Mouse (Mus musculus) left cerebral cortex, adult 8-10 months (tissue): ENCODE measurements around the gene Lpar5. TPM values are rescaled to one million over a fixed set of nuclear protein-coding genes. Genes with fewer than 3 reads are reported as not detected.
"Not testable (repeated sequence)": the region's sequence is repeated elsewhere in the genome, so short reads cannot be mapped to it uniquely, and the experiment has no call there.

ENCODE experiments used
- DNase-seq, 2 experiments: peaks; one replicate each; pipeline ENCODE4 v3.0.0; 2022; ENCODE audit warnings: low spot score in 2 of 2
- total RNA-seq, 4 experiments: library from RNA; stranded (reverse); gene quantifications; 2 replicates each; pipeline ENCODE4 v1.2.4; 2022

Lpar5 gene
- total RNA-seq, result 1 to 10 TPM in 2 of 4 experiments, under 1 TPM in 2; 0.44 to 1.9 (median 0.82) TPM

DNA sequence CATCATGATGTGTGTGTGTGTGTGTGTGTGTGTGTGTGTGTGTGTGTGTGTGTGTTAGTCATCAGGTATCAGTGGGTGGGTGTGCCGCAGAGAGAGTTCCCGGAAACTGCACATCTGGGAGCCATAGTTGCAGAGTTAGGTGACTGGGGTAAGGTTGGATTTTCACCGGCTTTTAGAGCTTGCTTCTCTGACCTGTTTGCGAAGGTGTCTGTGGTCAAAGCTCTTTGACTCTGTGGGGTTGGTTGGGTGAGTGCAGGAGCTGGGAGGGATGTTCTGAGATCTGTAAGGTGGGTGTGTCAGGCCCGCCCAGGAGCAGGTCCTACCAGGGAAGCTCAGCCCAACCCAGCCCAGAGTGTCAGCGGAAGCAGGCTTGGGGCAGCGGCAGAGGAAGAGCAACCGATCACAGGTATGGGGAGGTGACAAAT is at the start of gene Lpar5:
TSS of gene Lpar5 (plus strand) at position 350 of the 425 bp plus-strand sequence.
- DNase-seq, result no peak

DNA sequence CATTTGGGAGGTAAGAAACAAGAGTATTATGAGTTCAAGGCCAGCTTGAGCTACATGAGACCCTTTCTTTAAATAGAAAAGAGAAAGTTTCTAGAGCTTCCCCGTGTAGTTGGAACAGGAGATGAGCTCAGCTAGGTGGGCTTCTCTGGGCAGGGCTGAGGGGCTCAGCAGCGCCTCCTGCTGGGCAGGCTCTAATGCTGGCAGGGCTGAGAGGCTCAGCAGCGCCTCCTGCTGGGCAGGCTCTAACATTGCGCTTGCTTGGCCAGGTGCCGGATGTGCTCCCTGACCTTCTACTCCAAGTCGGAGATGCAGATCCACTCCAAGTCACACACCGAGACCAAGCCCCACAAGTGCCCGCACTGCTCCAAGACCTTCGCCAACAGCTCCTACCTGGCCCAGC is 37.2 kb upstream of the Lpar5 start:
- not testable (repeated sequence) for DNase-seq

DNA sequence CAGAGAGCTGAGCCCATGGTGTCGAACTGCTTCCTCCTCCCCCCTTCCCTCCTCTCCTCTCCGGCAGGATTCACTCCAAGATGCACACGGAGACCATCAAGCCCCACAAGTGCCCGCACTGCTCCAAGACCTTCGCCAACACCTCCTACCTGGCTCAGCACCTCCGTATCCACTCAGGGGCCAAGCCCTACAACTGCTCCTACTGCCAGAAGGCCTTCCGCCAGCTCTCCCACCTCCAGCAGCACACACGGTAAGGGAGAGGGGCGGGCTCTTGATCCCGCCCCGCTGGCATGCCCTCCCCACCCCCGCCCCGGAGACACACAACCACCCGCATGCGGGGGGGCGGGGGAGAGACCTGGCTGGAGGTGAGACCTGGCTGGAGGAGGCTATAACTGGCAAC is 36.1 kb upstream of the Lpar5 start:
- no peak for DNase-seq

DNA sequence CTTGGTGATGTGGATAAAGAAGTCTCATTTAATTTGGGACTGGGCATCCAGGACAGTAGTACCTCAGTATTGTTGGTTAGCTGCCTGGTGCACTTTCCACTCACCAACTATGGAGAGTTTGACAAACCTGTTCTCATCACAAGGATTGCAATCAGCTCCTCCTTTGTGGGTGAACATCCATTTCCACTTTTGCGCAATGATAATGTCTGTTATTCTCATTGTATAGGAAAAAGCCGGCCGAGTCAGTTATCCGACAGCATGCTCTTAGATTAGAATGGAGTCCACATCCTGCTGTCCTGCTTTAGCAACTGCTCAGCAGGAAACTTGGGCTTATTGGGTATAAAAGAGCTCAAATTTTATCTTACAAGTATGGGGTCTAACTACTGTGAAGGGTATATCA is 29.1 kb upstream of the Lpar5 start:
- no peak for DNase-seq

DNA sequence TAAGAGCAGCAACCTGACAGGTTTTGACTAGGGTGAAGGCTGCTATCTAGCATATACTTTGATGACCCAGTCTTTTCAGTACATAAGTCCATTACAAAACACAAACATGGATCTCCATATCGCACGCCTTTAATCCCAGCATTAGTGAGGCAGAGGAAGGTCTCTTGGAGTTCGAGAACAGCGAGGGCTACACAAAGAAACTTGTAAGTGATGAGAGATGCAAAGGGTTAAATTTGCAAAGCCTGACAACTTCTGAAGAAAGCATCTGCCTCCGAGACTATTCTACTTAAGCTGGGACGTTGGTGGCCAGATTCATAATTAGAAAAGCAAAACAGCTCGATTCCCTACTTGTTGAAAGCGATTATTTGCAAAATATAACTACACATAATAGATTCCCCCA is 28.6 kb upstream of the Lpar5 start:
- DNase-seq, result no peak

DNA sequence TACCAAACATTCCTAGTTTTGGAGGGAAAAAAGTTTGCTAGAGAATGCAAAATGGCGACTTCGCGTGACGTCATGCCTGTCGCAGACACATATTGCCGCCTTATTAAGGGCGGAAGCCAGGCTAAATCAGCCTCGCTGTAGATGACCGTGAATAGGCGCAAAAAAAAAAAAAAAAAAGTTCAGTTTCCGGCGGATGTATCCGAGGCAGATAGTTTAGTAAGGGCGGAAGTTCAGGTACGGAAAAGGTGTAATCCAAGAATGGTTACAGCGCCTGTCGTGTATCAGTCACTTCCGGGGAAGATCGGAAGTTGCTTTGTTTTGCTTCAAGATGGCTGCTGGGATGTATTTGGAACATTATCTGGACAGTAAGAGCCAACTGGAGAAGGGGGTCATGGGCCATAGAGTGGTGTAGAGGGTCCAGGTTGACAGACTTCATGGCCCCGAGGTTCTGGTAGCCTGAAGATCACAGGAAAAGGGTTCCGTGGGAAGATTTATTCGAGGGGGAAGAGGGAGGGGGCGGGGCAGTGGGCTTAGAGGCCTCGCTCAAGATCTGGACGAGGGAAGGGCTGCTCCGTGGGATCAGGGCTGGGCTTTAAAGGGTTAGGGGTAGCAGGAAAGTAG is 28.1 kb upstream of the Lpar5 start, which contains the start of gene Ing4:
TSS of gene Ing4 (plus strand) at position 228 of the 621 bp plus-strand sequence.
- DNase-seq, result peak; percentile 65 to 92

DNA sequence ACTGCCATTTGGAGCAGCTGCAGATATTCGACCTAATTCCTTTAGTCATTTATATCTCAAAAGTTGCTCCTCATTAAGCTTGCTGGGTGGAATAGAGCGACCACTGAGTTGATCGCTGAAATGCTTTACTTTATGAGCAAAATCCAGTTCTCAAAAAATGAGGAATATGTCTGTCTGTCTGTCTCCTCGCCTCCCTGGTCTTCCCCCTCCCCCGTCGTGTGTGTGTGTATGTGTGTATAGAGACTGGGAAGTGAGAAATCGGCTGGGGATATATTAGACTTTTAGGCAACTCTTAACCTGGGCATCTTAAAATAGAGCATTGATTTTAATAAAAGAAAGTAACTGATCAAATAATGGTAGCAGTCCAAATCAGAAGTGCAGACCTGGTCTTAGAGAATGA is 27.5 kb upstream of the Lpar5 start:
- no peak for DNase-seq

DNA sequence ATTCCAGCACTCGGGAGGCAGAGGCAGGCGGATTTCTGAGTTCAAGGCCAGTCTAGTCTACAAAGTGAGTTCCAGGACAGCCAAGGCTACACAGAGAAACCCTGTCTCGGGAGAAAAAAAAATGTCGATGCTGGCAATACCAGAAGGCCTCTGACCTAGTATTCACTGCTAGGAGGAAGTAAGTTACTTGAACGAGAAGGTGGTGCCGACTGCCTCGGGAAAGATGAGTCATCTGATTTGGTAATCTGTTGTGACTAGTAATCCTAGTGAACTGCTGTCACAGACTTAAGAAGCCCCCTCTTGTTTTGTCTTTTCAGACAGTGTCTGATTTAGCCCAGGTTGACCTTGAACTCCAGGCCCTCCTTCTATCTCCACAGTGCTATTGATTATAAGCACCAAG is 26.7 kb upstream of the Lpar5 start:
- DNase-seq, result no peak

DNA sequence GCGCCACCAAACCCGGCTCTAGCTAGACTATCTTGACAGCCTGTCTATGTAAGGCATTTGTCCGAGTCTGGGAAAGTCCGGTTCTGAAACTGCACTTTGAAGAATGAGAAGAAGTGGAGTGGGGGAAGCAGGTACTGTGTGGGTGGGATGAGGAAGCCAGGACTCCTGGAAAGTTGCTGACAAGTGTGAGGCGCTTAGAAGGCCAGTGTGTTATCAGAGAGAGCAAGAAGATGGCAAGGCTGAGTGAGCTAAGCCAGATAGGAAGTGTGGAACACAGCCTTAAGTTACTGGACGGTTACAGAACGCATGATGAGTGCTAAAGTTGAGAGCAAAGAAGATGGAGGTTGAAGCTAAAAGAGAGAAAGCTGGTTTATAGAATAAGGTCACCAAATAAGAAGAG is 25.6 kb upstream of the Lpar5 start:
- DNase-seq, result no peak

DNA sequence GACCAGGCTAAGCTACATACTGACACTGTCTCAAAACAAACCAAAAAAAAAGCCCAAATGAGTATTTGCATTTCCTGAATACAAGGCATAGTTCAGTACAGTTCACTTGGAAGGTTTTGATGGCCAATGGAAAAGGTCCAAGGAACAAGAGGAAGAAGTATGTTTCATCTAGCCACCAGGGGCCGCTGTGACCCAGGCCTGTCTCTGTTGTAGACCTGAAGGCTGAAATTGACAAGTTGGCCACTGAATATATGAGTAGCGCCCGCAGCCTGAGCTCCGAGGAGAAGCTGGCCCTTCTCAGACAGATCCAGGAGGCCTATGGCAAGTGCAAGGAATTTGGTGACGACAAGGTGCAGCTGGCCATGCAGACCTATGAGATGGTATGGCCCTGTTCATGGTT is 21.0 kb upstream of the Lpar5 start:
- peak; percentile 45 to 46 for DNase-seq

DNA sequence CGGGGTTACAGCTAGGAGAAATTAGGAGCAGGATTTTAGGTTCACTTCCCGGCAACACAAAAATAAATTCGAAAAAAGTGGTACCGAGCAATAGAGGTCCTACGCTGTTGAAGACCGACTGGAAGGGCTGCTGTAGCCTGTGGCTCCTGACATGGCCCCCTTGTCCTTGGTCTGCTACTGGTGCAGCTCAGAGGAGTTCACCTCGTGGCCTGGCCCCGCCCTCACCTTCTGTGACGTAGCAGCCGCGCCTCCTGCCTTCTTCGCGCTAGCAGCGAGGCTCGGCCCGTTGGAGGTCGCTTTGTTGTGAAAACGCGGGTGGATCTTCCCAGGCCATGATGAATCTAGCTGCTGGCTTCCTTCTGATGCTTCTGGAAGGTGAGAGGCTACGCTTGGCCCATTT is 18.0 kb upstream of the Lpar5 start, which contains the start of gene Acrbp:
TSS of gene Acrbp (plus strand) at position 12 of the 400 bp plus-strand sequence.
- no peak for DNase-seq

DNA sequence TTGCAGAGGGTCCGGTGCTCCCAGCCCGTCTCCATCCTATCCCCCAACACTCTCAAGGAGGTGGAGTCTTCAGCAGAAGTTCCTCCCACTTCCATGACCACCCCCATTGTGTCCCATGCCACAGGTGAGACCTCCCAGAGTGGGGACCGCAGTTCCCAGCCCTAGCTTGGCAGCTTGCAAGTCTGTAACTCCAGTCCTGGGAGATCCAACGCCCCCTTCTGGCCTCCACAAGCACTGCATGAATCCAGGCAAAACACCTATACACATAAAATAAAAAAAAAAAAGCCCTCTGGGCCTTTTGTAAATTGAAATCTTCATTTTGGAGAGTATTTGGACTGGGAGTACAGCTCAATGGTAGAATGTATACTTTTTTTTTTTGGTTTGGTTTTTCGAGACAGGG is 16.5 kb upstream of the Lpar5 start:
- no peak for DNase-seq

DNA sequence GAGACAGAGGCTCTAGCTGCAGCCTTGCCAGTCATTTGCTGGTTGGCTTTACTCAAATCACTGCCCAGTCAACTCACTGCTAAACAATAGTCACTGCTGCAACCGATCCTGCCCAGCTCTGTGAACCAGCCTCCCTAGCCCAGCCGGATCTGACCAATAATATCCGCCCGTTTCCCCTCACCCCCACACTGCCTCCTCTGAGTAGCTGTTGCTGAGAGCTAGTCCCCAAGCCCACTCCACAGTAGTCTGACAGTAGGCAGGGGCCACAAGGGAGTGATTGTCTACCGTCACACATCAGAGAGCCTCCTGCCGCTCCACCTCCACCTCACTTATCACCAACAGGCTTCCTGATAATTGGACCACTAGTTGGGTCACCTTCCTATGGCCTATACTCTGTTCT is 6.2 kb upstream of the Lpar5 start:
- no peak for DNase-seq

DNA sequence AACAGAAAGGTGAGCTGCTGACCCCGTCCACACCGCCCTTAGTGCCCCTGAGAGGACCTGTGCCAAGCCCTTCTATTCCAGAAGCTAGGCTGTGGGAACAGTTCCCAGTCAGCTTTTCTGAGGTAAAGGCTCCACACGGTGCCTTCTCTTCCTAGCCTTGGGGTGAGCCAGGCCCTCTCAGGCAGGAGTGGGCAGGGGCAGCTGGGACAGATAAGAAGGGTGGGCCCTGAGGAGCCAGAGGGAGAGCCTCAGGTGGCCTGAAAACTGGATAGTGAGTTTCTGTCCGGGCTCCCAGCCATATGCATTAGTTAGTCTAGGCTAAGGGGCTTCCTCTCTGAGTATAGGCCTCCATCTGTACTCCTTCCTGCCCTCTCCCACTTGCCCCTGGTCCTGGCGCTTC is 5.2 kb upstream of the Lpar5 start:
- DNase-seq, result no peak

DNA sequence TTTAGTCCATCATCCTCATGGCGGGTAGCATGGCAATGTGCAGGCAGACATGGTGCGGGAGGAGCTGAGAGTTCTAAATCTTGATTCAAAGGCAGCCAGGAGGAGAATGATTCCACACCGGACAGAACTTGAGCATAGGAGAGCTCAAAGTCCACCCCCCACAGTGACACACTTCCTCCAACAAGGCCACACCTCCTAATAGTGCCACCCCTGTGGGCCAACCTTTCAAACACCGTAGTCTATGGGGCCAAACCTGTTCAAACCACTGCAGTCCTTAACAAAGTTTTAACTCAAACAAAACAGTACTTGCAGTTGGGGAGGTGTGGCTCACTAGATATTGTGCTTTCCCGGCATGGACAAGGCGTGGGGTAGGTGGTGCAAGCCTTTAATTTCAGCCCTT is 3.8 kb upstream of the Lpar5 start:
- no peak for DNase-seq

DNA sequence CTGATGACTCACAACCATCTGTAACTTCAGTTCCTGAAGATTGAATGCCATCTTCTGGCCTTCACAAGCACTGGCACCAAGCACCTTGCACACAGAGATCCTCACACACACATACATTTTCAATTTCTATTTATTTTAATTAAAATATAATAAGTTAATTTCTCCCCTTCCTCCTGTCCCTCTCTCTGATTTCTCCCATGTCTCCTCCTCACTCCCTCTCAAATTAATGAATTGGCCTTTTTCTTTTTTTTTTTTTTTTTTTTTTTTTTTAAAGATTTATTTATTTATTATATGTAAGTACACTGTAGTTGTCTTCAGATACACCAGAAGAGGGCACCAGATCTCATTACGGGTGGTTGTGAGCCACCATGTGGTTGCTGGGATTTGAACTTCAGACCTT is 2.5 kb upstream of the Lpar5 start:
- not testable (repeated sequence) for DNase-seq

DNA sequence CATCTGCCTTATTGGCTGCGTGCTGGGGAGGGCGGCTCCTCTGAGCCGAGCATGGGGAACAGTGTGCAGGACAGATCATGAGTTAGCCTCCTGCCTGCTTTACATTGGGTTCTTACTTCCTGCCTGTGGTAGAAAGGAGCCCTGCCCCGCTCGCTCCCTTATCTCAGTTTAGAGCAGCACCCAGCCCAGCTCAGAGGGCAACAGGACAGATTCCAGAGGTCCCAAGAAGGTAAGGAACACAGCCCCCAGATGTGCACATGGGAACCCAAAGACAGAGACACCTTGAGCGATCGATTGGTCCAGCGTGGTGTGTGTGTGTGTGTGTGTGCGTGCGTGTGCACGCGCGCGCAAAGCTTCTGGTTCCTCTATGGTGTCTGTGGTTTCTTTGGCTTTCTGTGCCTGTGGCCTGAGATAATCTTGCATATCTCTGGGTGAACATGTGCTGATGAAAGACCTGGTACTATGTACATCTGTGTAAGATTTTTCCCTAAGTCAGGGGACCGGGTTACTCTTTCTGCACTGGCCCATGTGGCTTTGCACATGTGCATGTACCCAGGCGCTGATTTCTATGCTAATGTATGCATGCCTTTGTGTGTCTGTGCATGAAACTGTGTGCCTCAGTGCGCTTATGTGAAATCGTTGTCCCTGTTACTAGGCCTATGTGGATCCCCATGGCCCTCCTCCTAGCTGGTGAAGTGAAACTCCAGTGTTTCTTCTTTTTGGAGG is 3.6 kb downstream of the Lpar5 start:
- no peak for DNase-seq

DNA sequence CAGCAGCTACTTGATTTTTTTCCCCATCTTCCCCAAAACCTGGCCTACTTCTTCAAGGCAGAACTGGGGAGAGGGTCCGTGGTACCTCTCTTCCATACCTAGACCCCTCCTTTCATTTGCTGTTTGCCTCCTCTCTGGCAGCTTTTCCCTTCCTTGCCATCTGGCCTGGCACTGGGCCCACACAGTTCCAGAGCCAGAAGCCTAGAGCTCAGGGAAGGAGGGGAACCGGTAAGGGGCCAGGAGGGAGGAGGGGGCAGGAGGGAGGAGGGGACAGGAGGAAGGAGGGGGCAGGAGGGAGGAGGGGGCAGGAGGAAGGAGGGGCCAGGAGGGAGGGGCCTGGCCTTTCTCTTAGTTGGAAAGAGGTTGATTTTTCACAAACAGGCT is 4.2 kb downstream of the Lpar5 start:
- no peak for DNase-seq

DNA sequence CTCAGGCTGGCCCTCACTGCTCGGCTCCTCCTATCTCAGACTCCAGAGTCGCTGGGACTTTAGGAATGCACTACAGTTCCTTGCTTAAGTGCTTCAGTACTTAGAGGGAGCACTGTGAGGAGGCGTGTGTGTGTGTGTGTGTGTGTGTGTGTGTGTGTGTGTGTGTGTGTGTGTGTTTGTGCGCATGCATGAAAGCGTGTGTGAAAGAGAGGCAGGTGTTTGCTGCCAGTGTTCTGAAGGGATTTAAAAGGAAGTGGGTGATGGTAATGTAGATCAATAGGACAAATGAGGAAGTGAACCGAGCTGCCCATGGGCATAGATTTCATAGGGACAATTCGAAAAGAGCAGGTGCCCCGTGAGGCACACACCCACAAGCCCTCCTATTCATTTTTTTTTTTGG is 6.1 kb downstream of the Lpar5 start:
- DNase-seq, result no peak

DNA sequence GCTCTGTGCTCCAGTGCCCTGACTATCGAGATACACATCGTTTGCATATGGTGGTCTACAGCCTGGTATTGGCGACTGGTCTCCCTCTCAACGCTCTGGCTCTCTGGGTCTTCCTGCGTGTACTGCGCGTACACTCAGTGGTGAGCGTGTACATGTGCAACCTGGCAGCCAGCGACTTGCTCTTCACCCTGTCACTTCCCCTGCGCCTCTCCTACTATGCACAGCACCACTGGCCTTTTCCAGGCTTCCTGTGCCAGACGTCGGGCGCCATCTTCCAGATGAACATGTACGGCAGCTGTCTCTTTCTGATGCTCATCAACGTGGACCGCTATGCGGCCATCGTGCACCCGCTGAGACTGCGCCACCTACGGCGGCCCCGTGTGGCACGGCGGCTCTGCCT is 13.7 kb downstream of the Lpar5 start:
- no peak for DNase-seq

DNA sequence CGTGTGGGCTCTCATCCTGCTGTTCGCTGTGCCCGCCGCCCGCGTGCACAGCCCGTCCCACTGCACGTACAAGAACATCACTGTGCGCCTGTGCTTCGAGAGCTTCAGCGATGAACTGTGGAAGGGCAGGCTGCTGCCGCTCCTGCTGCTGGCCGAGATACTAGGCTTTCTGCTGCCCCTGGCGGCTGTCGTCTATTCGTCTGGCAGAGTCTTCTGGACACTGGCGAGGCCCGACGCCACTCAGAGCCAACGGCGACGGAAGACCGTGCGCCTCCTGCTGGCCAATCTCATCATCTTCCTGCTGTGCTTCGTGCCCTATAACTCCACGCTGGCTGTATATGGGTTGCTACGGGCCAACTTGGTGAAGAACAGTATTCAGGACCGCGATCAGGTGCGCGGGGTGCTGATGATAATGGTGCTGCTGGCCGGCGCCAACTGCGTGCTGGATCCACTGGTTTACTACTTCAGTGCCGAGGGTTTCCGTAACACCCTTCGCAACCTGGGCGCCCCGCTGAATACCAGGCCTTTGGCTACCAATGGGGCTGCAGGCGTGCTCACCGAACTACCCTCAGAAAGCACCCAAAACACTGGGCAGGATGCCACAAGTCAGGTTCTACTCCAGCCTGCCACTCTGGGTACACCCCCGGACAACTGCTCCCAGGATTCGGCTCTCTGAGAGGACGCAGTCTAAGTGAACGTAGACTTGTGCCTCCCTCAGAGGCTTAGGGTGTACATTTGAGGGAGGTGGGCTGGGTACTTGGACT is 14.3 kb downstream of the Lpar5 start:
- DNase-seq, result peak; percentile 50 to 80

DNA sequence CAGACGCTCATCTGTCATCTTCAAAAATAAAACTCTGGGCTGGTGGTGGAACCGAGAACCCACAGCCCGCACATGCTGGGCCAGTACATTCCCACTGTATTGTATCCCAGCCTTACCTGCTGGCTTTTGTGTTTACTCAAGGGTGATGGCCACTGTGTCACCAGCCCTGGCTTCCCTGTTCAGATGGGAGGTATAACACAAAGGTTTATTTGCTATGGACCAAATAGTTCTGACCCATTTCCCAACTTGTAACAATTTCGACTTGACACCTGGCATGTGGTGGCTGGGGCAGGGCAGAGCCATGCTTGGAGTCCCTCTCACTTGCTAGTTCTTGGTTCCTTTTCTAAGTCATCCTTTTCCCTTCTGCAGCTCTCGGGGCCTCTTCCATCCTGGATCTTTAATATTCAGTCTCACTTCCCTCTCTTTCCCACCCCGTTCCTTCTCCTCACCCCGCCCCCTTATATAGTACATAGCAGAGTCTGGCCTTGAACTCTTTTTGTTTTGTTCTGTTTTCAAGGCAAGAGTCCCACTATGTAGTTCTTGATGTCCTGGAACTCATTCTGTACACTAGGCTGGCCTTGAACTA is 15.2 kb downstream of the Lpar5 start:
- DNase-seq, result no peak
